Mouse (Mus musculus) kidney, postnatal 0 days (tissue): ENCODE measurements around the gene Abhd16b. TPM values are rescaled to one million over a fixed set of nuclear protein-coding genes. Genes with fewer than 3 reads are reported as not detected.
A peak's percentile ranks its signal among the peaks of the same experiment; 100 is the strongest.

Experiments used
- ATAC-seq: fragments of 200-750 bp; cut with Nextera tagmentation; replicated peaks from 2 replicates; pipeline ENCODE4 v1.8.0; 2017; ENCODE audit warnings: low read depth, moderate number of reproducible peaks, moderate TSS enrichment, moderate library complexity; ENCODE audit not compliant: low FRiP score
- DNase-seq: peaks from one replicate; pipeline ENCODE4 v3.0.0-alpha.2; 2016; ENCODE audit warnings: low spot score
- H3K27ac ChIP-seq: fragments of 300-500 bp; sonication (generic); 2 replicates; pipeline ENCODE4 v1.5.1; 2014; ENCODE audit warnings: mild to moderate bottlenecking
- H3K27me3 ChIP-seq: fragments of 300-500 bp; sonication (generic); 2 replicates; pipeline ENCODE4 v1.6.1; 2014; ENCODE audit warnings: low read length, mixed read lengths; ENCODE audit not compliant: insufficient read depth
- H3K36me3 ChIP-seq: fragments of 300-500 bp; sonication (generic); 2 replicates; pipeline ENCODE4 v1.6.1; 2014; ENCODE audit warnings: low read length, mixed read lengths; ENCODE audit not compliant: insufficient read depth
- H3K4me1 ChIP-seq: fragments of 300-500 bp; sonication (generic); replicated peaks from 2 replicates; pipeline ENCODE4 v1.6.1; 2014; ENCODE audit warnings: antibody characterized with exemption, low read length, mixed read lengths; ENCODE audit not compliant: insufficient read depth
- H3K4me2 ChIP-seq: fragments of 300-500 bp; sonication (generic); 2 replicates; pipeline ENCODE4 v1.6.1; 2014; ENCODE audit warnings: mild to moderate bottlenecking, low read length, moderate library complexity, mixed read lengths
- H3K4me3 ChIP-seq: fragments of 300-500 bp; sonication (generic); replicated peaks from 2 replicates; pipeline ENCODE4 v1.5.1; 2014; ENCODE audit warnings: low read depth, low read length
- H3K9ac ChIP-seq: fragments of 300-500 bp; sonication (generic); 2 replicates; pipeline ENCODE4 v1.6.1; 2014; ENCODE audit warnings: low read depth, low read length
- H3K9me3 ChIP-seq: fragments of 300-500 bp; sonication (generic); replicated peaks from 2 replicates; pipeline ENCODE4 v1.6.1; 2016; ENCODE audit warnings: low read length, inconsistent platforms, mixed read lengths
- CTCF ChIP-seq: IDR thresholded peaks from 2 replicates; pipeline ENCODE4 v1.5.1; 2016; ENCODE audit warnings: antibody characterized with exemption, low read depth, mild to moderate bottlenecking, moderate library complexity
- WGBS: fragments of 180-500 bp; shearing (Covaris S2); extraction: QIAGEN DNeasy Blood & Tissue Kit; methylation state at CpG from one replicate; pipeline ENCODE4 v1.1.7; 2014; 5-methylcytosine and 5-hydroxymethylcytosine counted together
- polyA plus RNA-seq: library from polyadenylated mRNA; unstranded; fragments of >200 nt; fragmentation: Nextera tagmentation; extraction: Ambion mirVana; gene quantifications from 2 replicates; pipeline ENCODE4 v1.2.1, GENCODE M21; 2015

Gene Abhd16b
- polyA plus RNA-seq, 1 experiment from 2014 or later, result 0.12 TPM

GRCm38 (mm10) chr2:181484456-181485233 lies 8.4 kb upstream of the Abhd16b start:
- H3K4me1 ChIP-seq, result peaks cover 30% of the 10 kb centered on the region
- H3K36me3 ChIP-seq, result no peaks in the 10 kb centered on the region
- no peak overlapping the region for H3K4me2 ChIP-seq
- H3K4me3 ChIP-seq, result no peak overlapping the region
- H3K27ac ChIP-seq, result no peak overlapping the region; the same call in 1 of the 2 replicates
- no peaks in the 10 kb centered on the region for H3K27me3 ChIP-seq
- WGBS, result 70% methylated on average over 6 of the region's 6 CpGs
- no peak overlapping the region for H3K9ac ChIP-seq
- DNase-seq (no peak), ATAC-seq (no peak)
- no peaks in the 10 kb centered on the region for H3K9me3 ChIP-seq
- no peak for TF ChIP-seq CTCF

GRCm38 (mm10) chr2:181485741-181486140 lies 7.3 kb upstream of the Abhd16b start:
- DNase-seq (peak; percentile 79), ATAC-seq (no peak)
- Histone ChIP-seq H3K4me3 (no peak overlapping the region), H3K4me2 (no peak overlapping the region), H3K9me3 (no peaks in the 10 kb centered on the region), H3K4me1 (peaks cover 30% of the 10 kb centered on the region), H3K27me3 (no peaks in the 10 kb centered on the region), H3K36me3 (no peaks in the 10 kb centered on the region), H3K27ac (peak overlapping the region; percentile 92), H3K9ac (no peak overlapping the region)
- no peak for TF ChIP-seq CTCF
- 0% methylated on average over 1 of the region's 1 CpGs for WGBS

- no peak for TF ChIP-seq CTCF
- Histone ChIP-seq H3K9me3 (no peaks in the 10 kb centered on the region), H3K4me1 (peaks cover 30% of the 10 kb centered on the region), H3K27ac (peak overlapping the region; percentile 92), H3K9ac (0 out of 2 replicates have a peak overlapping the region, but pooled peaks have one; percentile 5), H3K27me3 (no peaks in the 10 kb centered on the region), H3K36me3 (no peaks in the 10 kb centered on the region), H3K4me2 (peak overlapping the region; percentile 19; the same call in 1 of the 2 replicates), H3K4me3 (no peak overlapping the region)
- DNase-seq (peak; percentile 99), ATAC-seq (peak; percentile 92)
- 8% methylated on average over 5 of the region's 5 CpGs for WGBS
Measured at GRCm38 (mm10) chr2:181487338-181488277, 5.4 kb upstream of the Abhd16b start.

- Histone ChIP-seq H3K27me3 (no peaks in the 10 kb centered on the region), H3K4me2 (no peak overlapping the region), H3K27ac (no peak overlapping the region), H3K36me3 (no peaks in the 10 kb centered on the region), H3K4me3 (no peak overlapping the region), H3K9ac (no peak overlapping the region), H3K4me1 (peaks cover 18% of the 10 kb centered on the region), H3K9me3 (no peaks in the 10 kb centered on the region)
- ATAC-seq (no peak), DNase-seq (peak; percentile 53)
- no peak for TF ChIP-seq CTCF
- WGBS, result 34% methylated on average over 7 of the region's 7 CpGs
Measured at GRCm38 (mm10) chr2:181491432-181492205, 1.4 kb upstream of the Abhd16b start.

- Histone ChIP-seq H3K27ac (no peak overlapping the region), H3K4me1 (peaks cover 12% of the 10 kb centered on the region), H3K9ac (no peak overlapping the region), H3K4me3 (no peak overlapping the region), H3K27me3 (no peaks in the 10 kb centered on the region), H3K9me3 (no peaks in the 10 kb centered on the region), H3K36me3 (no peaks in the 10 kb centered on the region), H3K4me2 (no peak overlapping the region)
- DNase-seq, result no peak
- 19% methylated on average over 3 of the region's 3 CpGs for WGBS
- ATAC-seq, result no peak
- no peak for TF ChIP-seq CTCF
Measured at GRCm38 (mm10) chr2:181492206-181492605, 800 bp upstream of the Abhd16b start.
